Mouse (Mus musculus) cerebellum, adult (tissue): Measurements from ENCODE around the gene Cd209c.

Experiments used
- ATAC-seq: cut with Nextera tagmentation; 2 replicates; pipeline ENCODE4 v1.9.2; 2017; ENCODE audit warnings: mild to moderate bottlenecking, moderate library complexity, mixed read lengths; ENCODE audit not compliant: insufficient number of reproducible peaks, low FRiP score, low TSS enrichment

Cd209c gene

DNA sequence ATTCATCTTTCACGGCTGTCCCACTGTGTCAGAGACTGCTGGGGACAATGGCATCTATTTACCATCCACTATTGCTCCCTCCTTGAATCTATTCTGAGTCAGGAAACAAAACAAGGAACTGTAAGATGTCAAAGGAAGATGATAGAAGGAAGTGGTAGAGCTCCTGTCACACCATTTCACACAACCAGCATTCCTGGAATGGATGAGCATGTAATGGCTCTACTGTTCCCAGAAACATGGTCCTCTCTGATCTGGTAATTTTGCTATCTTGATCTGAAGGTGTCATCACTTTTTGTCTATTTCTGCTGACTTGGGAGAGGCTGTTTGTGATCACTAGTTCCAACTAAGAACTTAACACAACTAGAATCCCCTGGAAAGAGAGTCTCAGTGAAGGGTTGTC, at the start of gene Cd209c:
Gene Cd209c (minus strand): TSS at position 101 of the 400 bp plus-strand sequence.
- ATAC-seq = no peak

DNA sequence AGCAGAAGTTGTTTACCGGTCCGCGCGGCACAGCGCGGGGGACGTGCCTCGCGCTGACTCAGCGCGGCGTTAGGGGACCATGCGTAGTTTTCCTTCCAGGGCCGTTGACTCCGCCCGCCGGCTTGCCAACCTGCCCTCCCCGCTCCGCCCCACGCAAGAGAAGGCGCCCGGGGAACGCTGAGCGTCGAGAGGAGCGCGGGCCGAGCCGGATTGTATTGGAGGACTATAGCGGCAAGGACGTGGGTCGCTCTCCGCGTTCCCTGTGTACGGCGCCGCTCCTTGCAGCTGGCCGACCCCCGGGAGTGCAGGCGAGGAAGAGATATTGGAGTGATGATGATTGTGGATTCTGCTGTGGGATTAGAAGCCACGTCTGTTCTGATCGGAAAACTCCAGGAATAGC, 39.7 kb upstream of the Cd209c start:
- ATAC-seq = no peak

DNA sequence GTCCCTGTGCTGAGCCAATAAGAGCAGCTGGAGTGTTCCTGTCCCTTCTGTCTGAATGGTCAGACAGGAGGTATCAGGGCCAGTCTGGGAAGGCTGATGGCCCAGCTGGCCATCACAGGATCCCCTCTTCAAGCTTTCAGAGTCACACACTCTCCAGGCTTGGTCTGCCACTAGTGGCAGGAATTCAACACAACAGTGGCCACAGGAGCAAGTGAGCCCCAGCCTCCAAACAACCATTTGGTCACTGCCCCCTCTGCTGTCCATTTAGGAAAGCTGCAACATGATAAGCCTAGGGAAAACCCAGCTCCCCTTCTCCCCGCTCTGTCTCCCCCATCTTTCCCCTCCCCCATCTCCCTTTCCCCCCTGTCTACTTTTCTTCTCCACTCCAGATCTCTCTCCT, 1.5 kb upstream of the Cd209c start:
- ATAC-seq = 0 out of 2 replicates have a peak, but pooled peaks have one; percentile 10

DNA sequence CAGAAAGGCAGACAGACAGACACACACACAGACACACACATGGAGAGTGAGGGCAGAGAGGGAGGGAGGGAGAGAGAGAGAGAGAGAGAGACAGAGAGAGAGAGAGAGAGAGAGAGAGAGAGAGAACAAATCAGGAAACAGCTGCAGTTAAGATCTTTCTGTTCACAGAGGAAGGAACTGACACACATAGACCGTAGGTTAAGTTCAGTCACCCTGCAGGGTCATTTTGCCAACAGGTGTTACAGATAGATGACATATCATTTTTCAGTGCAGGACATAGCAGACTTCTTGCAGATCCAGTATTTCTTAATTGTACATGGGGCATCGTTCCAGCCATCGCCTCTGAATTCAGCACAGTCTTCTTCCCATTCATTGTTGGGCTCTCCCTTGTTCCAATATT, 14.5 kb downstream of the Cd209c start:
- ATAC-seq = no peak

DNA sequence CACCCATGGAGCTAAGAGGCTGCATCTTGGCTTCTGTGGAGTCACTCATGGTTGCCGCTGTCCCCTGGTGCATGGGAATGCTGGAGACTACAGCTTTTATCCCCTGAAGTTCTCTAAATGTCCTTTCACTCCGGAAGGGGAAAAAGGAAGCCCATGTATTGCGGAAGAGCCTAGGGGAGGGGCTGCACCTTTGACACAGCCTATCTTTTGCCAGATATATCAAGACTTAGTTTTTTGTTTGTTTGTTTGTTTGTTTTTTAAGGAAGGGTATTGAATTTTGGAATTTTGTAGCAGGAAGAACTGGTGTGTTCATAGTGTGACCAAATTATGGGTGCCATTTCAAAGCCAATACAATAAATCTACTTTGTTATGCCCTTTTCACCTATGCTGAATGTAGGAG, 27.8 kb downstream of the Cd209c start, which contains the start of gene Cd209b:
Gene Cd209b (minus strand): TSS at position 101 of the 400 bp plus-strand sequence.
- ATAC-seq = no peak
